Mouse (Mus musculus) layer of hippocampus, adult 2 months (tissue): Measurements from ENCODE around the gene Sprtn. TPM values are rescaled to one million over a fixed set of nuclear protein-coding genes. Genes with fewer than 3 reads are reported as not detected.

ENCODE experiments used
- DNase-seq, 2 experiments: peaks; one replicate each; pipeline ENCODE4 v3.0.0; 2022; ENCODE audit warnings: low spot score in 2 of 2
- H3K27ac ChIP-seq: fragments of 200-600 bp; 2 replicates; pipeline ENCODE4 v1.8.1; 2022
- H3K4me3 ChIP-seq: fragments of 200-600 bp; 2 replicates; pipeline ENCODE4 v1.8.1; 2022; ENCODE audit warnings: mild to moderate bottlenecking
- CTCF ChIP-seq: fragments of 200-600 bp; conservative IDR thresholded peaks from 2 replicates; pipeline ENCODE4 v1.8.1; 2022; ENCODE audit warnings: antibody characterized with exemption, mild to moderate bottlenecking, moderate library complexity
- total RNA-seq, 2 experiments: library from RNA; stranded (reverse); gene quantifications; 2 replicates each; pipeline ENCODE4 v1.2.3; 2021

Gene Sprtn
- total RNA-seq, 2 experiments from 2014 or later: 16.8 to 17.6 TPM

- DNase-seq: no peak
- no peak for TF ChIP-seq CTCF
- H3K27ac ChIP-seq: no peak overlapping the region
- no peak overlapping the region for H3K4me3 ChIP-seq
Observed at GRCm38 (mm10) chr8:124932435-124932834, 34.7 kb downstream of the Sprtn start.

GRCm38 (mm10) chr8:124935116-124935515 is 37.4 kb downstream of the Sprtn start:
- no peak for DNase-seq
- Histone ChIP-seq H3K4me3 (no peak overlapping the region), H3K27ac (no peak overlapping the region)
- no peak for TF ChIP-seq CTCF

GRCm38 (mm10) chr8:124936699-124937098 is 39.0 kb downstream of the Sprtn start:
- TF ChIP-seq CTCF: no peak
- H3K27ac ChIP-seq: no peak overlapping the region
- DNase-seq: no peak
- H3K4me3 ChIP-seq: no peak overlapping the region

GRCm38 (mm10) chr8:124937293-124937692 is 39.6 kb downstream of the Sprtn start:
- H3K27ac ChIP-seq: no peak overlapping the region
- no peak for DNase-seq
- TF ChIP-seq CTCF: no peak

GRCm38 (mm10) chr8:124943801-124944200 is 46.1 kb downstream of the Sprtn start:
- no peak for DNase-seq
- no peak for TF ChIP-seq CTCF
- Histone ChIP-seq H3K27ac (no peak overlapping the region), H3K4me3 (no peak overlapping the region)

More at GRCm38 (mm10) chr8:124937293-124937692, 39.6 kb downstream of the Sprtn start:
- H3K4me3 ChIP-seq: no peak overlapping the region

GRCm38 (mm10) chr8:124944406-124944805 is 46.7 kb downstream of the Sprtn start:
- H3K4me3 ChIP-seq: no peak overlapping the region
- DNase-seq: no peak
- no peak for TF ChIP-seq CTCF
- H3K27ac ChIP-seq: no peak overlapping the region

- Histone ChIP-seq H3K4me3 (peak overlapping the region; percentile 91), H3K27ac (peak overlapping the region; percentile 91)
- TF ChIP-seq CTCF: no peak
- no peak for DNase-seq
Observed at GRCm38 (mm10) chr8:124947865-124948732, 50.4 kb downstream of the Sprtn start.

GRCm38 (mm10) chr8:124948733-124949111 is 51.0 kb downstream of the Sprtn start:
- TF ChIP-seq CTCF: no peak
- peak overlapping the region; percentile 91 for H3K27ac ChIP-seq
- DNase-seq: no peak
- H3K4me3 ChIP-seq: peak overlapping the region; percentile 91

GRCm38 (mm10) chr8:124949209-124950068 is 51.8 kb downstream of the Sprtn start, which contains the start of gene Egln1:
Egln1 (minus strand) TSS chr8:124949324.
- H3K4me3 ChIP-seq: peak within 1 kb of the TSS; percentile 98
- DNase-seq: peak; percentile 65 to 74
- peak within 1 kb of the TSS; percentile 99 for H3K27ac ChIP-seq
- peak; percentile 18 for TF ChIP-seq CTCF

GRCm38 (mm10) chr8:124950069-124950456 is 52.4 kb downstream of the Sprtn start:
- DNase-seq: no peak
- Histone ChIP-seq H3K27ac (peak overlapping the region; percentile 99), H3K4me3 (peak overlapping the region; percentile 98)
- no peak for TF ChIP-seq CTCF

GRCm38 (mm10) chr8:124950865-124951264 is 53.2 kb downstream of the Sprtn start:
- Histone ChIP-seq H3K4me3 (no peak overlapping the region), H3K27ac (no peak overlapping the region)
- no peak for TF ChIP-seq CTCF
- no peak for DNase-seq

GRCm38 (mm10) chr8:124953188-124953587 is 55.5 kb downstream of the Sprtn start:
- no peak for DNase-seq
- no peak for TF ChIP-seq CTCF
- no peak overlapping the region for H3K27ac ChIP-seq
- H3K4me3 ChIP-seq: no peak overlapping the region

- no peak for DNase-seq
- TF ChIP-seq CTCF: no peak
- no peak overlapping the region for H3K4me3 ChIP-seq
- no peak overlapping the region for H3K27ac ChIP-seq
Observed at GRCm38 (mm10) chr8:124954572-124955082, 56.9 kb downstream of the Sprtn start.

Other genes with a start within 250 kb of the Sprtn start
- gene 2310022B05Rik, start 234.5 kb upstream of the Sprtn start, total RNA-seq: 10 to 100 TPM; 76.5 to 77.4 TPM
- 10 to 100 TPM; 49.6 to 51.6 TPM for gene Ttc13, start 175.9 kb upstream of the Sprtn start, total RNA-seq
- gene Arv1, start 175.7 kb upstream of the Sprtn start, total RNA-seq: 10 to 100 TPM; 10.7 to 13.4 TPM
- under 1 TPM; 0.27 to 0.54 TPM for gene Fam89a, start 146.1 kb upstream of the Sprtn start, total RNA-seq
- gene Trim67, start 104.8 kb upstream of the Sprtn start, total RNA-seq: 1 to 10 TPM; 2.9 to 3.1 TPM
- 10 to 100 TPM; 64.3 to 68.0 TPM for gene Gnpat, start 34.9 kb upstream of the Sprtn start, total RNA-seq
- gene 2810004N23Rik, start 34.8 kb upstream of the Sprtn start, total RNA-seq: 10 to 100 TPM; 21.8 to 24.8 TPM
- 10 to 100 TPM; 35.6 TPM for gene Exoc8, start 181 bp upstream of the Sprtn start, total RNA-seq
- 10 to 100 TPM; 60.3 to 65.9 TPM for gene Egln1, start 51.4 kb downstream of the Sprtn start, total RNA-seq
- 100 to 1,000 TPM; 150 to 154 TPM for gene Tsnax, start 115.1 kb downstream of the Sprtn start, total RNA-seq
- 1 to 10 TPM; 5.6 to 6.1 TPM for gene Disc1, start 156.3 kb downstream of the Sprtn start, total RNA-seq